Mouse (Mus musculus) gastrocnemius, postnatal 4 days (tissue): ENCODE results near the gene Lhx4. TPM values are rescaled to one million over a fixed set of nuclear protein-coding genes. Genes with fewer than 3 reads are reported as not detected.
A peak's percentile ranks its signal among the peaks of the same experiment; 100 is the strongest.

Experiments
- DNase-seq, 2 experiments: peaks; one replicate each; pipeline ENCODE4 v3.0.0; 2021 to 2022; ENCODE audit warnings: low spot score in 2 of 2, mixed read lengths in 2 of 2
- total RNA-seq, 2 experiments: library from RNA; stranded (reverse); gene quantifications; 2 replicates each; pipeline ENCODE4 v1.2.3; 2021

The Lhx4 gene
- total RNA-seq, 2 experiments from 2014 or later, result not detected

DNA sequence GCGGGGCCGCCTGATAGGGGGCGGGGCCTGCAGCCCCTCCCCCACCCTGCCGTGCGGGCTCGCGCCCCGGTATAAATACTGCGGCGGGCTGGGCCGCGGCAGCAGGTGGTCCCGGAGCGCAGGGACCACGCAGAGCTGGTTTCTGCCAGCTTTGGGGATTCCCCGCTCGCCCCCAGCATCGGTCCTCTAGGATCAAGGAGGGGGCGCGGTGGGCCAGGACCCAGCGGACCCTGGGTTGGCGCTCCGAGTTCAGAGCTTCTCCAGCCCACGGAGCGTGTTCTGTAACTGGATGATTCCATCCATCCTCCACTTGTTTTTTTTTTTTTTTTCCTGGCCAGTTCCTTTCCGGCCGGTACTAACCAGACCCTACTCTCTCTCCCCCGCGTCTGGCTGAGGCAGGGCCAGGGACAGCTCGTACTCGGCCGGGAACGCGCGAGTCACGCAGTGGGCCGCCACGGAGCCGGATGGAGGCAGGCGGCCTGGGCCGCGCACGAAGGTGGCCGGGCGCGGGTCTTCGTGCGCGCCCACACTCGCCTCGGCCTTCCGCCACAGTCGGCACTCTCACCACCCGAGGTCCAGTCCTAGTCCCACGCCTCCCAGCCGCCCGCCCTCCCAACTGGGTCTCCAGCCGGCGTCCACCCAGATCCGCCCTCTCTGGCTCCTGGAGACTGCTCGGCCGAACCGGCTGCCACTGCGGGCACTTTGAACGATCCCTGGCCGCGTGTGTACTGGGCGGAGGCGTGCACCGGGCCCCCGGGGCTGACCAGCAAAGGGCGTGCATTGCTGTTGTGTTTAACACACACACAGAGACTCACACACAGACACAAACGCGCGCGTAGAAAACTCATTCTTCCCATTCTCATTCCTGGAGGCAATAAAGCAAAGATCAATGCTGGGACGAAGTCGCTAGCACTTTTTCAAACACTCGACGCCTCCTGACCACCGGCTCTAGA lies 8.8 kb downstream of the Lhx4 start:
- peak in 1 of 2 experiments; percentile 31 for DNase-seq

DNA sequence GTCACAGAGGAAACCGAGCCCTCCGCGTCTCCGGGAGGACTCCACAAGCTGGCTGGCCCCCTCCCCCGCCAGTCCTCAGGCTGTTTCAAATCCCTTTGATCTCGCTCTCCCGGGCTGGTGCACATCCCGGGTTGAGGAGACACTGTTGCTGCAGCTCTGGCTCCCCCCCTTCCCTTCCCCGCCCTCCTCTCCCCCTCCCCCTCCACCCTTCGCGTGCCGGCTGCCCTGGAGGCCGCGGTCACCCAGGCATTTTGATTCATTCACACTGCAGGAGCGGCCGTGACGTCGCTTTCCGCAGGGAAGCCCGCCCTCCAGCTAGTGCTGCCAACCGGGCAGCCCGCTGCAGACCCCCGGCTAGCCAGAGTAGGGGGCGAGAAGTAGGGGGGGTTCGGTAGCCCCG lies 9.5 kb downstream of the Lhx4 start:
- DNase-seq, result no peak

DNA sequence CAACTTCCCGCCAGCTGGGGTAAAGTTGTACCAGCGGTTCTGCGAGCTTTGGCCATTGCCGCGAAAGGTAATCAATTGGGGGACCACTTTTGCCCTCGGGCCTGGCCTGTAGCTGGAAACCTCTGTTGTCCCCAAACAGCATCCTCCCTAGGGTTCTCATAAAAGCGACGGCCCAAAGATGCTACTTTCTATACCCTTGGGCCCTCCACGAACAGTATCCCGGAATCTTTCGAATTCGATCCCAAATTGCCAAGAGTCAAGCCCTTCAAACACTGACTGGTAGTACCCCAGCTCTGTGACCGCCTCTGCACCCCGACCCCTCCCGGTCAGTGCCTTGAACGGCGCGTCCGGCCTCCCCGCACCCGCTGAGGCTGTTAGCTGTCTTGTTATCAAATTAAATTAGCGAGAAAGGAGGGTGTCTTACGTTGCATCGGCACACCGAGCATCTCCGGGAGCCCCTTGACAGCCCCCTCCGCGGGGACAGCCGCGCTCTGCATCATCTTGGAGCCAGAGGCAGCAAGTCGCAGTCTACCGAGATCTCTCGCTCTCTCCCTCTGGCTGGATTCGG lies 10.0 kb downstream of the Lhx4 start:
- no peak for DNase-seq

DNA sequence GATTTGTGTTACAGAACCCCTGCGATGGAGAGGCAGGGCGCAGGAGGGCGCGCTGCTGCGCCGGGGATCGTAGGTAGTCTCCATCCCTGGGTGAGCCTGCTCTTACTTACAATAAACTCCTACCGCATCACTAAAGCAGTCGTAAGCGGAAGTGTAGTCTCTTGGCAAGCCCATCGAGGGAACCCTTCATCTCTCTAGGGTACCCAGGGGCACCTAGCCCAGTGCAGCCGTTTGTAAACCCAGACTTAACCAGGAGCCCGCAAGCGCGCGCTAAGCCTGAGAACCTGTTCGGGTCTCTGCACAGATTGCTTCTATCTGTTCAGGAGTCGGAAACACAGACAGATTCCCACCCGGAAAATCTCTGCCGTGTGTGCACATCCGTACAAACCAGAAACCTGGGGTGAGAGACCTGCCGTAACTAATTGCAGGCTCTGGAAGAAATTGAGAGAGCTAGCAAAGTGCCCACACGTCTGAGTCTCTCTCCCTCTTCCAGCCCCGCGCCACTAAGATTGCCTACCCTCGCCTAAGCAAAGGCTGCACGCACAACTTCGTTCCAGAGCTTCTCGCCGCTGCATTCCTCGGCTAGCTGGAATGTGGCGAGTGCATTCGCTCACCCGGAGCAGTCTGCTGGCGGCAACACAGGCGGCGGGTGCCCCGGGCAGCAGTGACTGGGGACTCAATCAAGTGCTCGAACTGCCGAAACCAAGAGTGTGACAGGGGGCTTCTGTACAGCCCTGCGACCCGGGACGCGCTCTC lies 10.7 kb downstream of the Lhx4 start:
- DNase-seq, result peak in 1 of 2 experiments; percentile 25

DNA sequence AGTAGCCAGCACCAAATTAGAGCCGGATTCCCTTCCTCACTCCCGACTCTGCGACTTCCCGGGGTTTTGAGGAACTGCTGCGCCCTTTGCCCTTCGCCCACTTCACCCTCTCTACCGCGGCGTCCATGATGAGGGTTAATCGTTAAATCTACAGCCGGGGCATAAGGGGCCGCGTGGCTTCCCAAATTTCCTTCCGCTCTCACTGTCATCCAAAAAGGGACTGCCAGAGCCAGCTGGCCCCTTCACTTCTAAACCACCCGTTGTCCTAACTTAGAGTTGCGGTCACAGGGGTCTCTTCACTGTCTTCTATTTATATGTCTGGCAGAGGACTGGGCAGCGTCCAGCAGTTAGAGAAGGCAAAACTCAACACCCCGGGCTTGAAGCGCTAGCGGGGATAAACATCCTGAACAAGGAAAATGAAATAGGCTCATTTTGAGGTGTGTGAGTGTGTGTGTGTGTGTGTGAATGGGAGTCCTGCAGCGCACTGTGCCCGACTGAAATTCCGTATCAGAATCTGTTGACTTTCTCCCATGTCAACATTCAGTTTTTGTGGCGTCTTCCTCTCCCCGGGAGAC lies 13.6 kb downstream of the Lhx4 start:
- DNase-seq, result no peak

DNA sequence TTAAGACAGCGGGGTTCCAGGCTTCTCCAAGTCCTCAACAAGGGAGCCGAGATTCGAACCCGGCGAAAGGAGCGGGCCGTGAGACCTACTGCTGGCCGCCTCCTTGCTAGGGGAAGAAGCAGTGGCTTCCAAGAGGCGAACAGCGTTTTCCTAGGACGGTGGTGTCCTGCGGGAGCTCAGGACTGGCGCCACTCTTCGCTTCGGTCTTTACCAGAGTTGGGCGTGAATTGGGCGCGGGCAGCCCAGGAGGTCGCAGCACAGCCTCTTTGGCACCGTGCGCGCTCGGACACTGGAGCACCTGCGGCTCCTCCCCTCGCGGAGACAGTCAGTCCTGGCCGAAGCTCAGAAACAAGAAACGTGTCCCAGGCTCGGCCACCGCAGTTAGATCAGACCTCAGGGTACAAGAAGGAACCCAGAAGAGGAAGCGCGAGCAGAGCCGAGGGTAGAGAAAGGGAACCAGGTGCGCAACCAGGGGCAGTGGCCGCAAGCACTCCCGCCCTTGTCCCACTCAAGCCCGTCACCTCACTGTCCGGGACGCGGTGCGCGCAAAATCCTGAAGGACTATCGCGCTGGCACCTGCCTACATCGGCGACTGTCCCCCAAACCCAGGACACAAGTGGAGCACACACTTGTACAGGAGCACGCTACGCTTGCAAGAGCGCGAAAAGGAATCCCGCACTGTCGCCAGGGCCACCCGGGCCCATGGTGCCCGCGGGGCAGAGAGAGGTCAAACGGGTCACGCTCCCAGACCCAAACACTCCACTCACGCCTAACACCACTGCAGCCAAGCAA lies 14.3 kb downstream of the Lhx4 start:
- no peak for DNase-seq

DNA sequence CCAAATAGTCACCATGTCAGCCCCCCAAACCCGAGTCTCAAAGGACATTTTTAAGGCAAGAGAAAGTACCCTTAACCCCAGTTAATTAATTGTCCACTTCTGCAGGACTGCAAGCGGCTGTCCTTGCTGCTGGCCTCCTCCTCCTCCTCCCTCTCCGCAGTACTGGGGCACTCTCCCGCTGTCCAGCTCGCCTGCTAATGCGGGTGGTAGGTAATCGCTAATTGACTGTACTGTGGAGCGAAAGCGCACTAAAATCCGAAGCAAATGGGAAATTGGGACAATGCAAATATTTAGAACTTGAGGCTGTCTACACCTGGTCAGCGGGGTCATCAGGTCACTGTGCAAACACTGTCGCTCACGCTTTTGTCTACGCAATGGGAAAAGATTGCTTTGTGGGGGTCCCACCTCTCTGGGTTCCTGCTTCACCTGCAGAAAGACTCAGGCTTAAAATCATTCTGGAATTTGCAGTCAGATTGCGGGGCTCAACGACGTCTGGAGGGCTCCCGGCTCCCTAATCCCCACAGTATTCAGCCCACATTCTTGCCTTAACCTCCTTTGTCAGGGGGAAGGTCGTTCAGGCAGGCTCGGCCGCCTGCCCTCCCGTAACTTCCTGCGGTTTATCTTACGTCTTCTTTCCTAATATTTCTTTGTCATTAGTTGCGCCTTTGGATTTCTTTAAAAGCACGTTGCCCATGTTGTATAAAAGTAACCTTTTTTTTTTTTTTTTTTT lies 15.2 kb downstream of the Lhx4 start:
- DNase-seq, result no peak

DNA sequence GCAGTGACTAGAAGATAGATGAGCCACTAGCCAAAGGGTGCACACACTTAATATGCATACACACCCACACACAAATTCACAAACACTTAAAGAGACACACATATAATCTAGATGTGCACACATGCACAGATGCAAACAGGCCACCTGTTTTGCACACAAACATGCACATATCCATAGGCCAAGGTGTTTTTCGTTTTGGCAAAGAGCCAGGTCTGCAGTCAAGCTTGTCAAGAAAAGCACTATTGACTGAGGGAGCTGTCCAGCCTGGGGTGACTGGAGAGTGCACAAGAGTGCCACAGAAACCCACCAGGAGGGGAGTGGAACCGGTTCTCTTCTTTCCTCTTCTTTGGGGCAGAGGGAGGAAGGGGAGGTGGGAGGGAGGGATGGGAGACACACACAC lies 20.3 kb downstream of the Lhx4 start:
- no peak for DNase-seq

DNA sequence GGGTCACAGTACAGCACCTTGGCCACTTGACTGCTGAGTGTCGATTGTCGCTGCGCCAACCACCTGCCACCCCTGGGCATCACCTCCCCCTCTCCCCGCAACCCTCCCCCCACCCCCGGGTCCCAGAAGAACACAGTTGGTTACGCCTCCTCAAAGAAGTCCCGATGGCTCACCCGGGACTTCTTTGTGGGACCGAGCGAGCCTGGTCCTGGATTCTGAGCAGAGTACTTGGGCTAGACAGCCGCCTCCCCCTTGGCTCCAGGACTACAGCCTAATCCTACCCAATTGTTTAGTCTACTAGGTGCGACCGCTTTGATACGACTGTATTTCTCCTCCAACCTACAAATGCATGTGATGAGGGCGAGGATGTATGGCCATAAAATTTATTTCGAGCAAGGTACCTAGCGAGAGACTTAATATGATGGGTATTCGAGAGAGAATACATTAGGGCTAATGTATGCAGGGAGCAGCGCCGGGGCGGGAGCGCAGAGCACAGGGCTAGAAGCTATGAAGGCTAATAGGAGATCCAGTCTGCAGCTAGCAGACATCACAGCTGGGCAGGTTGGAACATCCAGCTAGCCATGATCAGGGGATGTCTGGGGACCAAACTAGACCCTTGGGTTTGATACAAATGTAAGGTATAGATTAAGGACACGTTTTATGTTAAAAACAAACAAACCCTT lies 22.2 kb downstream of the Lhx4 start:
- no peak for DNase-seq

DNA sequence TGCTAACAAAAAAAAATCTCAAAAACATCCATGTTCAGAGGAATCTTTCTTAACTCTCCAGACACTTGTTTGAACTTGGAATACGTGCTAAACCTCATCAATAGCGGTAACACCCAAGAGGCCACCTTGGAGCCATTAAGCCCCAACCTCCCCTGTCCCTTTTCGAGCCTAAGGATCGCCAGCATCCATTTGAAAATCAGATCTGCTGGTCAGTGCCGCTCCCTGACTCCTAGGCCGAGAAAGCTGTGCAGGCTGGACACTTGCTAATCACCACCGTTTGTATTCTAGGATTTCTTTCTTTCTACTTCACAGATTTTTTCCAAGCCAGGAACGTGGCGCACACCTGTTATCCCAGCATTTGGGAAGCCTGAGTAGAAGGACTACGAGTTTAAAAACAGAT lies 23.7 kb downstream of the Lhx4 start:
- DNase-seq, result no peak

DNA sequence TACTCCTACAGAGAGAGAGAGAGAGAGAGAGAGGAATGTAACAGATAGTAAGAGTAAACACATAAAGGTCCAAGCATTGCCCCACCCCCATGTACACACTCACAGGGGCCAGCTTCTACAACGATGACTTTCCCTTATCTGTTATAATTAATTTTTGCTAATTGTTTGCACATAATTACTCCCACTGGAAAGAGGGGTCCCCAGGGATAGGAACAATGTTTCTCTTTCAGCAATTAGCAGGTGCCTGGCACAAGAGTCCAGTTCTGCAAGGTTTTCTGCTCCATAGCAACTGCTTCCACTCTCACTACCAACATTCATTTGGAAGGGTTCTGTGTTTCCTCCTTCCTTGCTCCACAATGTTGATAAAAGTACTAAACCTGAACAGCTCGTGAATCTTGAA lies 25.6 kb downstream of the Lhx4 start:
- no peak for DNase-seq

DNA sequence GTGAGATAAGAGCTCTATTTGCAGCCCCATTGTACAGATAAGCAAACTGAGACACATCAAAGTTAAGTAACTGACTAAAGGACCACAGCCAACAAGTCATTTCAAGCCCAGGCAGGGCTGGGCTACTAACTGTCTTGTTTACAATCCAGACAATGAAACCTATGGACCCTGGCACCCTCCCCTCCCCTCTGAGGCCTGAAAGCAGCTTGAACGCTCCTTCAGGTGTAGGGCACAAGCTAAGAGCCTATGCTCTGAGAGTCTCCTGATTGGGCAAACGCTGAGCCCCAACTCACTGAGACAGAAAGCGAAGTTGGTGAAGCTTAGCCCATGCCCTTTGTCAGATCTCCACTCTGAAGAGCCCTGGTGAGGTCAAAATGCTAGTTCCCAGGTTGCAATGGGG lies 27.2 kb downstream of the Lhx4 start:
- DNase-seq, result no peak

DNA sequence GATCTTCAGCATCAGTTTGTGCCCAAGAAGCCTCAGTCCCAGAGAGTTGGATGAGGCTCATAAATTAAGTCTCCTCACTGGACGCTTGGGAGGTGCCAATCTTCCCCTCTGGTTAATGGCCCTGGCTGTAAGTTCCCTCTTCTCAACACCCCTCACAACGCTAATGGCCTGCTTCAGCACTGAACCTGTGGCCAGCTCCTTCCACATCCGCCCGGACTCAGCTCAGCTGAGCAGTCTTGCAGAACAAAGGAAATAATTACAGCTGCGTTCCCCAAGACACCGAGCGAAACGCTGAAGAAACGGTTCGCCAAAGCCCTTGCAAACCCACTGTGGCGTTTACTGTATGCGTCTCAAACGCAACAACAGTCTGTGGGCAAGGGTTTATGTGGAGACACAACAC lies 29.3 kb downstream of the Lhx4 start:
- peak in 1 of 2 experiments; percentile 47 for DNase-seq

DNA sequence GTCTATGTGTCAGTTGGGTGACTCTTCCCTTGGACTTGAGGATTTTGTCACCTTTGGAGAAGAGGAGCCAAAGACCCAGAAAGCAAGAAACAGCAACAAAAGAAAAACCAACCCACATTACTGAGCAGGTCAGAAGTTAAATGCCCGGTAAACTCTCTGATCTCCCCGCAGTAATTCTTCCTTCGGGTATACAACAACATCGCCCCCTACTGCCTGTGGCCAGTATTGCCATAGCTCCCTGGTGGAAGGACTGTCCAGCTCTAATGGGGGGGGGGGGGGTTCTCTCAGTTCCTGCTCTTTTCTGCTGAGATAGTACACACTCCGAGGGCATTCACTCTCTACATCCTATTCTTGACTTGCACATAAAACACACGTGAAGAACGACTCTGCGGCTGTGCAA lies 30.0 kb downstream of the Lhx4 start:
- DNase-seq, result no peak

DNA sequence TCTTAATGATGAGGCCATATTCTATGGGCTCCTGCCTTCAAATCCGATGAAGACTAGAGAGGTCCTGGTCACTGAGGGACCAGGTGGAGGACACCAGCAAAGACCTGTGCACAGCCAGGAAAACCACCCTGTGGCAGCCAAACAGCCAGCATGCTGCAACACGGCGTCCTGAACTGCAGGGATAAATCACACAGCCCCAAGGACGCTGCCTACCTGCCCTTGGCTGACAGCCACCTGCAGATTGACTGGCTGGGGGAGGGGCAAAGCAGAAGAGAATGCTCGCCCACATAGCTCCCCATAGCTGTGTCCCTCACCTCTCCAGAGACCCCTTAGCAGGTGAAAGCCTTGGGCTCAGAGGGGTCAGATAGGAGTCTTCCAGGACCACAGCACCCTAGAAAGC lies 31.5 kb downstream of the Lhx4 start:
- no peak for DNase-seq

DNA sequence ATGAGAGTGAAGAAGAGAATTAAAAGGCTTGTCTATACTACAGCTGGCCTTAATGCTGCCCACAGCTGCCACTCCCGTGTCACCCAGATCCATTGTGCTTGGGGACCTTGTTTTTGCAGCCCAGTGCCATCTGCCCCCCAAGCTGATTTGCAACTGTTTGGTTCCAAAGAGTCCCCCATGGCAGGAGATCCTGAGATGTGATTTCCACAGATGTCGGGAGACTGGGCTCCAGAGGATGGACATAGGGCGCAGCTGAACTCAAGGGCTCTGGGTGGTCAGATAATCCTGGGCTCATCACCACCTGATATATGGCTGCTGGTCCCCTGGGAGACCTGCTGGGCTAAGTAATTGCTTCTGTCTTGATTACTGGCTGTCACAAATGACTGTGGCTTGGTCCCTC lies 32.6 kb downstream of the Lhx4 start:
- DNase-seq, result no peak

DNA sequence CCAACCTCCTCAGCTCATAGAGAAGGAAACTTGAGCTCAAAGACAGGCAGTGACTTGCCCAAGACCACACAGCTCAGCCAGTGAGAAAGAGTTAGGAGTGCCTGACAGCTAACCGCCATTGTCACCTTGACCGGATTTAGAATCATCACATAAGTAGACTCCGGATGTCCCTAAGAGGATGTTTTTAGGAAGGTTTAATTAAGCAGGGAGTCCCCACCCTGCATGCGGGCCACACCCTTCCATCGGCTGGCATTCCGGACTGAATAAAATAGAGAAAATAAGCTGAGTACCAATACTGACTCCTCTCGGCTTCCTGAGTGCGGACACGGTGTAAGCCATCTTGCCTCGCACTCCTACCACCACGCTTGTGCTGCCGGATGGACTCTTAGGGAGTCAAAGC lies 34.2 kb downstream of the Lhx4 start:
- DNase-seq, result no peak

DNA sequence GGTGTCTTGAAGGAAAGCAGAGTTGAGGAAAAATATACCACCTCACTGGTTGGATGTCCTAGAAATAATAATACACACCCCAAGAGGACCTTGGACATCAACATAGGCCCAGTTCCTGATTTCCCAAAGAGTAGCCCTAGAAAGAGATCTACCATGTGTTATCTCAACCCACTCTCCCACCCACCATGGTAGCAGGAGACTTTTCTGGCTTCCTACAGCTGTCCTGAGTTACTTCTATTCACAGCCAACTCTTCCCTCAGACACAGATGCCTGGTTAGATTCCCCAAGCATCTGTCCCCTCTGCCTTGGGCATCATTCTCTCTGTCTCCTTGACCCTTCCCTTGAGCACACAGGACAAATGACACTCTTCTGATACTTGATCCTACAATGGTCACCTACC lies 36.1 kb downstream of the Lhx4 start:
- DNase-seq, result no peak

DNA sequence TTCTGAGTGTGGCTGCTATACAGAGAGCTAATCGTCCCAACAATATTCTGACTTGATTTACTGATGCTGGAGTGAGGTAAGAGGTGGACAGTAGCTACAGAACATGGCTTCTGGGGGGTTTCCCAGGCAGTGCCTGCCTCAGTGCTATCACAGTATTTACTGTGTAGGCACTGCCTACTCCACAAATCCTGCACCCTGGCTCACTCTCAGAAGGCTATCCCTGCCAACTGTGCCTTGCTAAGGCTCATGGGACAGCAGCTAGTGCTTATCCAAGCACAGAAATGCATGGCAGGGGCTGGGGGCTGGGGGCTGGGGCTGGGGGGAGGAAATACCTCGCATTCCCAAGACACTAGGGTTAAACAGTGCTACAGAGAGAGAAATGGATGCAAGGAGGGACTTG lies 38.2 kb downstream of the Lhx4 start:
- DNase-seq, result no peak

DNA sequence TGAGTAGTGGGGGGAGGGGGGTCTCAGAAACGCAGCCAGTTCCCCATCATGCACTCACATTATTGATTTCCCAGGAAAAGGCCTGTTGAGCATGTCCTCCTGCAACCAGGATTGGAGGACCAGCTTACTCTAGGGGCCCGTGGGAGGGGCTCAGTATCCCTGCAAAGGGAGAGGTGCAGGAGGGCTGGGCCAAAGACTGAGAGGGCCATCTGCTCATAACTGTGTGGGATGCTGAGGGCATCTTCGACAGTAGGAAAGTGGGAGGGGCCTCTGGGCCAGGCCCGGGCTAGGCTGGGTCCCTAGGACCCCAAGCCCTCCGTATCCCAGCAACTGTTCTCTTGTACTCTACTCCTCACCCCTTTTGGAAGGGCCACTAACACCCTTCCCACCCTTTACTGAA lies 47.3 kb downstream of the Lhx4 start:
- DNase-seq, result no peak
